Mouse (Mus musculus): ENCODE results near the gene Cntln. TPM values are rescaled to one million over a fixed set of nuclear protein-coding genes. Genes with fewer than 3 reads are reported as not detected.

Cntln gene
- 13.4 and 14.2 TPM in 2 replicates for total RNA-seq (2021)
- long read RNA-seq, full-length matches to known transcripts: 6 of 12 reads
- long read RNA-seq, partial matches to known transcripts: 4 of 12 reads
- long read RNA-seq, other reads (novel, unspliced or antisense): 2 of 12 reads

DNA sequence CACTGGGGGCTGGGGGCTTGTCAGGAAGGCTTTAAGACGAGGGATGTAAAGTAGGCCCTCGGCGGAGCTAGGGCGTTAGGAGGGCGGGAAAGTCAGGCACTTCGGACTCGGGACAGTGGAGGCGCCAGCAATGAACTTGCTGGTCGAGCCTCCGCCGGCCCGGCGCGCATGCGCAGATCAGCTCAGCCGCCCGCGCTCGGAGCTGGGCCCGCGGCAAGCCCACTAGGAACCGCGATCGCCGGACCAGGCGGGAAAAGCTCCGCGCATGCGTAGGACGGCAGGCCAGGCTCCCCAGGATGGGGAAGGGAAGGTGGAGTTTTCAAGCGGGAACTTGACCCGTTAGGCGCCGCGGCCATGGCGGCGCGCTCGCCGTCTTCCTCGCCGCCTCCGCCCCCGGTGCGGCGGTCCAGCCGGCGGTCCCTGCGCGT, at the start of gene Cntln:
Cntln (plus strand) TSS at position 199 of the 428 bp plus-strand sequence.
- peak; percentile 99 for DNase-seq

DNA sequence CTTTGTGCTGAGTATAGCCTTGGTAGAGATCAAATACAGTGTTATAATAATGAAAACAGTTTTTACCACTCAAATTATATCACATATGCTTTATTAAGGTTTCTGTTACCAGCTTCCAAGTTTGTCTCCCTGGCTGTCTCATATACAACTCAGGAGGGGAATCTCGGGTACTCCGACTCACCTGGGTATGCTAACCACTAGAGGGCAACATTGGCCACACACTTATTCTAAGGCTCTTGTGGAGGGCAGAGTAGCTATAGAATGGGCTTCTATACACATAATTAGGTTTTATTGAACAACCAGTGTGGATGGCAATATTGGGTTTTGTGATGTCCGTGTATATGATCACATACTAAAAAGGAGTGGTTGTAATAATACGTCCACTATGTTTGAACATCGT, 47.1 kb upstream of the Cntln start:
- no peak for DNase-seq

DNA sequence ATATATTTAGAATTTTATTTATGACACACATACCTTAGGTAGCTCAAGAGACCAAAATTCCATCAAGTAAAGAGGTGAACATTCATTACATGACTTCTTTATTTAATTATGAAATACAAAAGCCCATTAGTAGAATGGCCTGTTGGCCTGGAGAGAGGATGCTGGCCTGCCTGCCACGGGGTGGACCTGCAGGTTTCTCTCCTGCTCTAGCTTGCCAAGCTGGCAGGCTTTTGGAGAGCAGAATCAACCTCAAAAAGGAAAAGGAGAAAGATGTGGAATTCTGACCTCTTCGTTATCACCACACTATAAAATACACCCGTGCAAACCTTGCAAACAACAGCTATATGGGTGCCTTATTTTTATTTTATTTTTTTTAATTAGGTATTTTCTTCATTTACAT, 45.6 kb upstream of the Cntln start:
- DNase-seq: no peak

DNA sequence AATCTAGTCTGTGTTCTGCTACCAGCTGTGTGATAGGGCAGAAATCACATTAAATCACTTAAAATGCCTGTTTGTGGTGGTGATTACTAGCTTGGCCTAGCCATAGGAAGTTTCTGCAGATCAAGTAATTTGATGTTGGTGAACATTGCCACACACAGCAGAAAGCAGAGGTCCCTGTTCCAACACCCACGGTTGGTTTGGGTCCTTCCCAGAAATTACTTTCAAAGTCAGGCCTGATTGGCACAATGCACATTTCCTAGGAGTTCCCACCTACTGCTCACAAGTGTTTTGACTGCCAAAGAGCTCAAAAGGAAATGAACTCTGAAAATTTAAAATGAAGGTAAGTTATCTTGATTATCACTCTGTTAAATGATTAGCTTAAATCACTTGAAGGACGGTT, 44.6 kb upstream of the Cntln start:
- DNase-seq: no peak

DNA sequence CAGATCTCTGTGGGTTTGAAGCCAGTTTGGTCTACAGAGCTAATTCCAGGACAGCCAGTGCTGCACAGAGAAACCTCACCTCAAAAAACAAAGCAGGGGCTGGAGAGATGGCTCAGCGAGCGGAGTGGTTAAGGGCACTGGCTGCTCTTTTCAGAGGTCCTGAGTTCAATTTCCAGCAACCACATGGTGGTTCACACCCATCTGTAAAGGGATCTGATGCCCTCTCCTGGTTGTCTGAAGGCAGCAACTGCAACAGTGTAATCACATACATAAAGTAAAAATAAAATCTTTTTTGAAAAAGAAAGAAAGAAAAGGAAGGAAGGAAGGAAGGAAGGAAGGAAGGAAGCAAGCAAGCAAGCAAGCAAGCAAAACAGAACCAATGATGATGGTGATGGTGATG, 26.5 kb upstream of the Cntln start:
- DNase-seq: no peak

DNA sequence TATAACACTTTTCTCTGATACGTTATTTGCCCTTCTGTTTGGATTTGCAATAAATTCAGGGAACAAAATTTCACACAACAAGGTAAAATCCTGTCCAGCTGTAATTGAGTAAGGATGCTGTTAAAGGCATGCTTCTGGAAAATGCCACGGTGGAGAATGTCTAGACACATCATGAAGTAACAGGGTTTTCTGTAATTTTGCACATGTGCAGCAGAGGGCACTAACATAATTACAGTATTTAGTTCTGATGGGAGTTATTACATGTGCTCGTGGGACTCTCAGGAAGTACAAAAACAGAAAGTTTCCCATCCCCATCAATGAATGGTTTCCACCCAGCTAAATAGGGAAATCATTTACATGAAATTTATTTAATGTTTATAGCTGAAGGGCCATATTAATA, 7.8 kb upstream of the Cntln start:
- peak; percentile 23 for DNase-seq

DNA sequence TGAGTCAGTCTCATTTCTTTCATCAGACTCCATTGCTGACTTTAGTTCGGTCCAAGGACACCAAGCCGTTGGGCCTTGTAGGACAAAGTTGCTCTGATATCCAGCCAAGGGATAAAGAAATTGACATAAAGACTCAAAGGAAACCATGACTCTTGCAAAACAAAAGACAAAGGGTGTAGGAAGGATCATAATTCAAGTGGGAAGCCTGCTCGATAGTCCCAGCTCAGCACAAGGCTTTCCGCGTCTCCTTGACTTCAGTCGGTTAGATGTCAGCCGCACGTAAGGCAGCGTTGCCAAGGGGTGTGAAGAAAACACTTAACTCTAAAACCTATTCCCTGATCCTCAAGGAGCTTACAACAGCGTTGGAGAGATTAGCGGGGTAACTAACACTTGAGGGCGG, 463 bp upstream of the Cntln start:
- peak; percentile 15 for DNase-seq

DNA sequence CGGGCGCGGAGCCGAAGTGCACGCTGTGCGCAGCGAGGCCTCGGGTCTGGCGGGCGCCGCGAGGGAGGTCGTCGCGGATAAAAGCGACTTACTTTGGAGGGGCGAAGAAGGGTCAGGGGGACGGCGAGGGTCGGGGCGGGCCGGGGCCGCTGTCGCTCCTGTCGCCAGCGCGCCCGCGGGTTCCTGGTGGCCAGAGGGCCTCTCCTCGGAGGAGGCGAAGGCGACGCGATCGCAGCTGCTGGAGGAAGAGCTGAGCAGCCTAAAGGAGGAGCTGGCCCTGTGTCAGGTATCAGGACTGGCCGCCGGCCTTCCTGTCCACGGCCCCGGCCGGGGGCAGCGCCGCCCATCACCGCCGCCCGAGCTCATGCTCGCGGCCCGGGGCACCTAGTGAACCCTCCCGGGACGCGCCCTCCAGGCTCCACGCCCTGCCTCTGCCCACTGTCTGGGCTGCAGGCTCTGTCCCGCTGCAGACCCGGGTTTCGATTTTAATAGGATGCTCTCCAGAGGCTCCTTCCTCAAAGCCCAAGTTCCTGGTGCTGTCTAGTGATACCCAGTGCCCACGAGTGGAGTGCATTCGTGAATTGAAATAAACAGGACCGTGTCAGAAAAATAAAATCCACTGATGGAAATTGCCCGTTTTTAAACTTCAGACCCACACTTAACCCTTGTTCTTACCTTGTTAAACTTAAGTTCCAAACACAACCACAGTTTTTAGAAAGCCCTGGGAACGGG, 596 bp downstream of the Cntln start:
- DNase-seq: peak; percentile 62

DNA sequence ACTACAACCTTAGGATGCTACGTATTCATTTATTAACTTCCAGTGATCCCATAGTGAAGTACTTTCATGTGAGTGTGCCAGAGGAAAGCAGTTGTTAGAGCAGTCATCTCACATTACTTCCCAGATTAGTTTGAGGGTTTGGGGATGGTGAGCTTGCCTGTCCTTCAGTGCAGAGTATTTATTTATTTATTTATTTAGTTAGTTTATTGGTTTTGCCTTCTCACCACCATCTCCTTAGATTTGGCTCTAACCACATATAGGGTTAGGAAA, 1.1 kb downstream of the Cntln start:
- no peak for DNase-seq

DNA sequence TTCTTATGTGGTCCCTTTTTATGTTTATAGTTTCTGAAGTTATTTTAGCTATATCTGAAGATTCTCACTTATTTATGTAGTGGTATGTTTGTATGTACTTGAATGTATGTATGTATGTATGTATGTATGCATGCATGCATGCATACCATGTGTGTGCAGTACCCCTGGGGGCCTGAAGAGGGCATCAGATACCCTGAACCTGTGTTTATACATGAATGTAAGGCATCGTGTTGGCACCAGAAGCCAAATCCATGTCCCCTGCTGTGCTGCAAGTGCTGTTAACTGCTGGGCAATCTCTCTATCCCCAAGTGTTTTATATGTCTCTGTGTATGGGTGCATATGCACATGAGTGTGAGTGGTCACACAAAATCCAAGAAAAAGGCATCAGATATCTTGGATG, 34.3 kb downstream of the Cntln start:
- DNase-seq: no peak

DNA sequence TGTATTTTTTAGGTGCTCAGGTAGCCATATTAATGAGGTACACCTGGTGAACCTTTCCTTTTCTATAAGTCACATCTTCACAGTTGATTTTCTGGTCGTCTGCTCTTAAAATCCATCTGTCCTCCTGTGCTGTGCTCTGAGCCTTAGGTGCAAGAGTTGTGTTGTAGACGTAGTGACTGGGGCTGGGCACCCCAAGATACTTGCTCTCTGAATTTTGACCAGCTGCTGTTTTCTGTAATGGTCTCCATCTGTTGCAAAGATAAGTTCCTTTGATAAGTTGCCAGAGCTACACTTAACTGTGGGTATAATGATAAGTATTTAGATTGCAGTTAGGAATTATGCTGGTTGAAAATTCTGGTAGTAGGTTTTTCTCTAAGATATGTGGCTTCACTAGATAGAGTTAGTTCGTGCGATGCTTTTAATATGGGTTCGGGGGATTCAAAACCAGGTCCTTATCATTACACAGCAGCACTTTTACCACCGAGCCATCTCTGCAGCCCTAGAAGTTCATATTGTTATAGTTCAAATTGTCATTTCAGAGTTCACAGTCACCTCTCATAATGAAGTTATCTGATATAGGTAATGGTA, 50.3 kb downstream of the Cntln start:
- DNase-seq: no peak

DNA sequence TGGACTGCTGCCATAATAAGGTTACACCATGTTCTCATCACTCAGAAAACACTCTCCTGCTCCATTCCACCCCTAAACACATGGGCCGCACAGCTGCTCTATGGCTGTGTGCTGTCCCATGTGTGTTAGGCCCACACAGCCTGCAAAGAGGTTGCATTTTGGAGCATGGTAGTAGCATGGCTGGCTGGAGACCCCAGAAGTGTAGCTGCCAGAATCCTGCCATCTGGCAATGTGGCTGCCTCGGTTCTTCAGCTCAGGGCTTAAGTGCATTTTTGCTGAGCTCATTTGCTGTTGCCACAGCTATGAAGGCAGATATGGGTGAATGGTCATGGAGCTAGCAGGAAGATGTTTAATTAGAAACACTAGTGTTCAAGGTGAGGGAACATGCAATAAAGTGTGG, 58.0 kb downstream of the Cntln start:
- DNase-seq: no peak

DNA sequence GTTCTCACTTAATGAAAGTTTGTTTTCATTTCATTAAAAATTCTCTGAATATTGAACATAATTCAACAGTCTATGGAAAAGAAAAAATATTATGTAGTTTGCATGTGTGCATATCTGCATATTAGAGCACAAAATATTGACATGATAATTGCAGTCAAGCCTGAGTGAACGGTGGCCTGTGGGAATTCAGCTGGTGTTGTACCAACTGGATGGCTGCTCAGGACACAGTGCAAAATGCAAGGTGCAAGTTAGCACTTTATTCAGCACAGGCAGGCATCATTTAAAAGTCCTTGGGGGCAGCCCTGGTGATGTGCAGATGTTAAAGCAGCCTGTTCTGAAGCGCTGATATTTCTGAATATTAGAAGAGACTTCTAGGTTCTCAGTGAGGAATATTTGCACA, 58.5 kb downstream of the Cntln start:
- DNase-seq: no peak

DNA sequence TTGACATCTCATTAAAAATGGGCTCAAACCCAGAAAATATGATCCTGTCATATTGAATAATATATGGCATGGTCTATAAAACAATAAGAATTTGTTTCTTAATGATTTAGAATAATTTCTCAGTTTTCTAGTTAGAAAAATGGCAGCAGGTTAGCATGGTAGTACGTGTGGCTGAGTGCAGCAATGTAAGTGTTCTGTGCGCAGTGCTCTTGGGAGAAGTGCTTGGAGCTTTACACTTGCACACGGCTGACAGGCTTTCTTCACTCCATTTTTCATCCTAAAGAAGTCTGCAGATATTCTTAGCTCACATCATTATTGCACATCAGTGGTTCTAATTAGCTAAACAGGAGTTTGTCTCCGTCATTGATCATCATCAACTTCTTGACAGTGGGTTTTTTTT, 60.0 kb downstream of the Cntln start:
- DNase-seq: no peak

DNA sequence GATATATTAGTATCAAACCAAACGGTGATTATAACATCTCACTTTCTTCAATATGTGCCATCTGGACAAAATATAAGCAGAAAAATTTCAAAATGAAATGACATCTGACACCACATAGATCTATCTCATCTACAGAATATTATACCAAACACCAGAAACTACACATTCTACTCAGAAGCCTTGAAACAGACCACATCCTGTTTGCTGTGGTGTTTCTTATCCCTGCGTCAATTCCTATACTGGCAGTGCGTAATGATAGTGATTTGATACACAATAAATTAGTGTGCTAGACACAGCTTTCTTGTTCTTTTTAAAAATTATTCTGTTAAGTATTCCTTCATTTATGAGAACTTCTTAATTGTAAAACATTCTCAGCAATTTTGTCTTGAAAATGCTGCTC, 62.3 kb downstream of the Cntln start:
- no peak for DNase-seq

DNA sequence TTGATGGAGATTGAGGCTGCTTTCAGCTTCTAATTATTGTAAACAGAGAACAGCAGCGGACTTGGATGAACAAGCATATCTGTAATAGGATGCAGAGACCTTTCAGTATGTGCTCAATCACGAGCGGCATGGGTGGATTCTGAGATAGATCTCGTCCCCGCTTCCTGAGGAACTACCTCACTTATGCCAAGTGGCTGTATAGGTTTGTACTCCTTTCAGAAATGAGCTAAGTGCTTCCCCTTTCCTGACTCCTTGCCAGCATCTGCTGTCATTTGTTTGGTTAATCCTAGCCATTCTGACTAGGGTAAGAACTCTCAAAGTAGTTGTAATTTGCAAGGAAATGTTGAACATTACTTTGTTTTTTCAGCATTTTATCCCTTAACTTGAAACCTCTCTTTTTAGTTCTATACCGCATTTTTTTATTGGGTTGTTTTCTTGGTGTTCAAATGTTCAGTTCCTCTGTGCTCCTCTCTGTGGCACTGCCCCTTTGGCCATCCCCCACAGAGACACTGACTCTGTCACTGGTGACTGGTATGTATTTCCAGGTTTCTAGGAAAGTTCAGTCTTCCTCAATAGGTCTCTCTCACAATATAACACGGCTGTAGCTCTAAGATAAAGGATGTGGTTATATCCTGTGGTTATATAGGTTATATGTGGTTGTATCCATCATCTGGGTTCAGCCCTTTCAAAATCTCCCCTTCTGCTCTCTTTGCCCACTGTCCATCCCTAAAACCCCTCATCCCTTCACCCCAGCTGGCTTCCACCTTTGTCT, 93.0 kb downstream of the Cntln start:
- DNase-seq: no peak

DNA sequence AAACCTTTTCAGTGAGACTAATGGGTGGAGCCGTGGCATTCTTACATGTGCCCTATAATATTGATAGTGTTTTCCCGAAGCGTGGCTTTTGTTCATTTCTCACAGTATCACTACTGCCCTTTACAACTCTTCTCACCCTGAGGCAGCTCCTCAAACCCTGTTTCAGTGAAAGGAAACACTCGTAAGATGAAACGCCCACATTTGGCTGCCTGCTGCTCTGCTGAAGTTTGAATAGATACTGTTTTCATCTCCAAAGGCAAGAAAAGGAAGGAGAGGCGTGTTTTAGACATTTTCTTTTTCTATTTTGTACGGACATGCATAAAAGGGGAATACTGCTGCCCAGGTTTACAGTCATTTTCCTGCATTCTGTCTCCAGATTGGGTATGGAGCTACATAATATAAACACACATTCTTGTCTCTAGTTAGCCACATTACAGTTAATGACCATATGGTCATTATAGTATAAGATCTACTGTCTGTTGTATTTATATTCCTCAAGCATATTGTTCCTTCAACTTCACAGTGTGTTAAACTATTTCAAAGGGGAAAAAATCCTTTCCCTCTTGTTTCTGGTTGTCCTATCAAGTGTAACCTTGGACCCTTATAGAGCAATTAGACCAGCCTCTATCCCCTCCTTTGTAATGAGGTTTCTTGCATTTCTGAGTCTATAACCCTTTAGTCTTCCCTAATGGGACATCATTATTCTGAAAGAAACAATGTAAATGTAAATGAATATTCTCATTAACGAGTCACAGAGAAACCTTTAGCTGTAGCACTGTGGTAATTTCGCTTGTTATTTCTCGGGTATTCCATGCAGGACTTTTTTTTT, 111.6 kb downstream of the Cntln start:
- no peak for DNase-seq

DNA sequence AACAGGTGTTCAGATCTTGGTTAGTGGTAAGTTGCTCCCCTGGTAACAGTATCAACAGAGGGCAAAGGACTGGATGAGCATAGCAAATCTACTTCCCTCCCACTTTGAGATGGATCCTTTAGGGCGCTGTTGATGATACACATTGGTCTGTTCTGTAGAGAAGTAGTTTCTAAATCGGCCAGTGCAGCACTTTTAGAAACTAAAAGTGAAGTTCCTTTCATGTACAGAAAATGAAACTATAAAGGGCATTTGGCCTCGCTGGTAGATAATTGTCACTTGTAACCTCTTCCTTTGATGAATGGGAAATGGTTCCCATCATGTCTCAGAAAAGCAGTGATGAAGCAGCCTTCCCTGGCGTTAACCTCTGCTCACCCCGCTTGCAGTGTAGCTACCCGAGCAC, 121.5 kb downstream of the Cntln start:
- no peak for DNase-seq

DNA sequence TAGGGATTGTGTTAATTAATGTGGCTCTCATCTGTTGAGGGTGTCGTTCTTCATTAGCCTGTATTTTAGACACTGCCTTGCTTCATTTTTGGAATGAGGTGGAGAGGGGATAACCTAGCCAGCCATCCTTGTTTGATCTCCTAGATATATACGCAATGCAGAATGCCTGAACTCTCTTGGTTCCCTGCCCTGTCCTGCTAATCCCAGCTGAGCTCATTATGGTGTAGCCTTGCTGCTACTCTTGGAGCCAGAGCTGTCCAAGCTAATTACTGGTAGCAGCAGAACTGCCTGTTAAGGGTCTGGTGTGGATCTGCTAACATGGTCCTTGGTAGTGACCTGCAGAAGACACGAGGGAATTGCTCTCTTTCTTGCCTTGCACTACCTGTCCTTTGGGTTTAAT, 122.7 kb downstream of the Cntln start:
- no peak for DNase-seq

DNA sequence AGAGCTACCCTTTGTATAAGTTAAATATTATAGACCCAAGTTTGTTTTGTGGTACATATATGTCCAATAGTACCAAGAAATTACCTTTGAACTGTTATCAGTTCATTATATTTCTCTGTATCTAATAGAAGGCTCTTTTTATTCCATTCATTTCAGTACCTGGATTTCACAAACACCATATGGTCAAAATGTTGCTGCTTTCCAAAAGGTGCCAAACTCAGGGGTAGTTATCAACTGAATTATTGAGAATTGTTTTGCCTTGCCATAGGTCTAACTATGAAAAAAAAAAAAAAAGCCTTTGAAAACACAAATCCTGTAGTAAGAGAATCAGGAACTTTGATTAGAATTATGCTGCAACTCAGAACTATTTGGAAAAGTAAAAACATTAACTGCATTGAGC, 126.7 kb downstream of the Cntln start:
- DNase-seq: no peak

DNA sequence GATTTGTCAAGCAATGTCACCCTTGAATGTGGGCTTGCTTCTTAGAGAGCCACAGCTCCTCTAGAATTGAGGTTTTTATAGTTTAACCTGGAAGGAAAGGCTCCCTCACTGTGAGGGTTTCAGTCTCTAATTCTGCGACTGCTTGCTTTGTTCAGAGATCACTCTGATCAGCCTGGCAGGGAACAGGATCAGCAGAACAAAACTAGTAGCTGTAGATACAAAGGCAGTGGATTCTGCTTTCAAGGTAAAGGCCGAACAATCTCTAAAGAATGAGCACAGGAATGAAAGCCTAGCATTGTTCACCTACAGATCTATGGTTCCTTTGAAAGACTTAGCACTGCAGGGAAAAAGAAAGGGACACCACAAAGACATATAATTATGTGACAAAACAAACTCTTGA, 161.6 kb downstream of the Cntln start:
- no peak for DNase-seq

DNA sequence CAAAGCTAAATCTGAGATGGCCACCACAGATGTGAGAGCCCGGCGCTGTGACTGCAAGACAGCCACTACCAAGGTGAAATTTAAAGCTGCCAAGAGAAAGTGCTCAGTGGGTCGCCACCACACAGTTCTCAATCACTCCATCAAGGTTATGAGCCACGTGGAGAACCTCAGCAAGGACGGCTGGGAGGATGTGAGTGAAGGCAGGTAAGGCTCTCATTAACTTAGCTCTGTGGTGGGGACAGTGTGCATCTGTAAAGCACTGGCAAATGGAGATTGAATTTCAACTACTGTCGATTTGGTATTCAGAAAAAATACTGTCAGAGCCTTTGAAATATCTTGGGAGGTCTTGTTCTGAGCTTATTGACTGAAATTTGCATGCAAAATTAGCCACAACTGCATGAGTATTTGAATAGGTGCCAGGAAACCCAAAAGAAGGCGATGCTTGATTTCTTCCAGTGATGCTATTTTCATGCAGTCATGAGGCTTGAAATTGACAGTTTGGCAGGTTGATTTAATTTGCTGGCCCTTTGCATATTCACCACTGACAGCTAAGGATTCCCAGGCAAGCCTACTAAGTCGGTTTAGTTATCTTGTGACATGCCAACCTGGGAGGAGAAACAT, 165.9 kb downstream of the Cntln start:
- DNase-seq: no peak
